Mouse (Mus musculus) naive thymus-derived CD4-positive, alpha-beta T cell, adult 2 months (primary cell): ENCODE measurements at regions not wholly inside any gene's neighbourhood (a gene's known extent, or its start where the extent isn't known, plus 50 kb on each side); places are given as distances from the start of the nearest gene placed in this dataset.
"Not testable (repeated sequence)": the region's sequence is repeated elsewhere in the genome, so short reads cannot be mapped to it uniquely, and the experiment has no call there.

ENCODE experiments used
- DNase-seq: peaks from one replicate; pipeline ENCODE4 v3.0.0-alpha.2; 2011; ENCODE audit warnings: low read depth

DNA sequence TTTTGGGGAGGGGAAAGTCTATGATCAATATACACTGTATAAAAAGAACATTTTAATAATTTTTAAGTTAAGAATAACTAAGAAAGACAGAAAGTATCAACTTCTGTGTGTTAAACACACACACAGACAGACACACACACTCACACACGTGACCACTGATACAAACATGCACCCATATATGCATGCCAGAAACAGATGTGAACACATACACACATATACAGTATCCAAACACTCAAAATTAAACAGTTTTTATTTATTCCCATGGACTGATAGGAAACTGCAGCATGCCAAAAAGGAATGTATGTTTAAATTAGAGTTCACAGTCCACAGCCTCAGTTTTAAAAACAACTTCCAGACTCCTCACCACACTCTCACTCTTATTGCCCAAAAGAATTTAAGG lies 203.4 kb upstream of the Tbl1x start:
- no peak for DNase-seq

- DNase-seq, result peak; percentile 38
Observed at GRCm38 (mm10) chrX:77314384-77314783, 196.4 kb upstream of the Tbl1x start.

GRCm38 (mm10) chrX:77323644-77324043 lies 187.2 kb upstream of the Tbl1x start:
- no peak for DNase-seq

DNA sequence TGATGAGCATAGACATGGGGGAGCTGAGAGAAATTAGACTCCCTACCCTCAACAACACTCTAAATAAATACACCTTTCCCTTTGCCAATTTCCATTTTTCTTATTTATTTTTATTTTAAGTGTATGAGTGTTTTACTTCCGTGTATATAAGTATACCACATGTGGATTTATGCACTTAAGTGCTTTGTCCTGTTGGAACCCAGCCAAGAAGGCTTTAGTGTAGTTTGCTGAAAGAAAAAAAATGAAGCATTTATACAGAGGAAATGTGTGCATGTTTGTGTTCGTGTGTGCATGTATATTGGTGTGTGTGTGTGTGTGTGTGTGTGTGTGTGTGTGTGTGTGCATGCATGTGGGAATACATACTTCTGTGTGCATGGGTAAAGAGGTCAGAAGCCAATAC lies 157.6 kb upstream of the Tbl1x start:
- no peak for DNase-seq

- DNase-seq, result no peak
Observed at GRCm38 (mm10) chrX:77360551-77360950, 150.3 kb upstream of the Tbl1x start.

DNA sequence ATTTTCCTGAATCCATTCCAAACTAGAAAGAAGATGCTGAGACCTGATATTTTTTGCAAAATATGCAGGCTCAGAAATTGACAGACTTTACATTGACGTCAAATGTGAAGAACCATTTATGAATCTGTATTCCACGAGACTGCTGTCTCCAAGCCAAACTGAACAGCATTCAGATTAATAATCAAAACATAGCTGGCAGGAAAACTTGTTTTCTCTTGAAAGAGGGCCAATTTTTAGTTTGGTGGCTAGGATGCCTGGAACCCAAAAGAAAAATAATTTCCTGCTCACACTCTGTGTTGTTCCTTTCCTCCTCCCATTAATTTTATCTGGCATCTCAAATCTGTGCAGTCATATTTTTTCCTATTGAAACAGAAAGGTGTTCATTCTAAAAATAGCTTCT lies 149.7 kb upstream of the Tbl1x start:
- DNase-seq, result no peak

DNA sequence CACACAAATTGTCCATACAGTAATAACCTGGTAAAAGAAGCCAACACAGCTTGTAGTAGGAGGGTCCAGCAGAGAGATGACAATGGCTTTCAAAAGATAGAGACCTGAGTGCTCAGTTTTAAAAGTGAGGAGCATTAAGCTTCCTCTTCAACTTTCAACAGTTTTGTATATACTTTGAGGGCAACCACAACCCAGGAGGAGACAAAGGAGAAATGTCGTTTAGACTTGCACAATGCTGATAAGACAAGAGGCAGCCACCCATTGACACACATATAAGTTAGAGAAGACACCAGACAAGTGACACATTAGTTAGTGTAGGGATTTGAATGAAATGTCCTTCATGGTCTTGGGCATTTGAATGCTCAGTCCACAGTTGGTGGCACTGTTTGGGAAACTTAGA lies 147.2 kb upstream of the Tbl1x start:
- DNase-seq, result no peak

GRCm38 (mm10) chrX:77367351-77367750 lies 143.5 kb upstream of the Tbl1x start:
- DNase-seq, result no peak

DNA sequence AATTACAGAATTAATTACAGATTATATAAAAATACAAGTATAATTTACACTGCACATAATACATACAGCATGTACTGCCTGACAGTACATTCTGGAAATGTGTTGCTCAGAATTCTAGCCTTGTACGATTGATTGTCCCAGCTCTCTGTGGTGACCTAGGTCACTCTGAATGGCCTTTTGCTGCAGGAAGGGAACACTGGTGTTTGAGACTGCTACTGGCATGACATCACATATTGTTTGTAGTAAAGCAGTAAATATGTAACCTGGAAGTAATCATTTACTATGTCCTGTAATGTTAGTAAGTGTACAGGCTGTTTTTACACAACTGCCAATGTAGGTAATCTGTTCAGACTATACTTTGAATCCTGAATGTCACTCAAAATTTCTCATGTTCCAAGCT lies 123.5 kb upstream of the Tbl1x start:
- DNase-seq, result no peak

DNA sequence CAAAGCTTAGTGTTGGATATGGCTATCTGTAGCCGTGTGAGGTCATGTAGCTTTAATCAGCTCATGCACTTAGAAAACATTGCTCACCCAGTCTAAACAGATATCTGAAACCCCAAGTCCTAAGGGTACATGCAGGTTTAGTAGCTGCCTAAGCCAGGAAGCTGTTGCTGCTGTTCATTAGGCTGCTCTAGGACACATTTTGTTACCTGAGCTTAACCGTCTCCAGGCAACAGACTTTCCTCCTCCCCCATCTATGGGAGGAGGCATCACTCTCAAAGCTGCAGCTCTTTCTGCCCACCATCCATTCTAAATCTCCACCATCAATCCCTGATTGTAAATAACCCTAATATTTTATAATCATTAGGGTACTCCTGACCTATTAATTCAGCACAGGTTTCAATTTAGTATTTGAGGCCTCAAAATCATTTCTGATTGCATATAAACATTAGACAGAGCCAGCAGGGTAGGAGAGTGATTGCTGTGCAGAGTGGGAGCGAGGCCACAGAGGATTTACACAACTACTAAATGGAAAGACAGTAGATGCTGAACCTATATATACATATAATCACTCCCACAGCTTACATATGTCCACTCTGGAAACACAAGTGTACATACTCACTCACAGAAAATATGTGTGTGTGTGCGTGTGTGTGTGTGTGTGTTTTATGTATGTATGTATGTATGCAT lies 118.9 kb upstream of the Tbl1x start:
- no peak for DNase-seq

- DNase-seq, result no peak
Observed at GRCm38 (mm10) chrX:77406896-77407295, 103.9 kb upstream of the Tbl1x start.

- DNase-seq, result no peak
Observed at GRCm38 (mm10) chrX:77407925-77408324, 102.9 kb upstream of the Tbl1x start.

DNA sequence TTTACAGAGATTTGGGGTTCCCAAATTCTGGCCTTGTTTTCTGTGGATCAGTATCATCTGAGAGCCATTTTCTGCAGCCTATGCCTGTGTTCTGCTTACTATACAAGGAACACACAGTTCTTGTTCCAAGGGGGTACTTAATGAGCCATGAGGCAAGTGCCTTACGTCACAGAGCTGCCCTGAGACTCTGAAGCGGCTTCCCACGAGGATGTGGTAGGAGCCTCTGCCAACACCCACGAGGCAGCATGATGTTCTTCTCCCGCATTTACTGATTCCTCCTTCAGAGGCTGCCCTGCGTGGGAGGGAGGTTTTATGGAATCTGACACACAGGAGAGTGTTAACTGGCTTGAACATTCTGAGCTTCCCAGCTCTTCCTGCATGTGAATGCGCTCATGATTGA lies 101.4 kb upstream of the Tbl1x start:
- DNase-seq, result no peak

GRCm38 (mm10) chrX:77410812-77411211 lies 100.0 kb upstream of the Tbl1x start:
- DNase-seq, result no peak

GRCm38 (mm10) chrX:77414156-77414555 lies 96.7 kb upstream of the Tbl1x start:
- no peak for DNase-seq

DNA sequence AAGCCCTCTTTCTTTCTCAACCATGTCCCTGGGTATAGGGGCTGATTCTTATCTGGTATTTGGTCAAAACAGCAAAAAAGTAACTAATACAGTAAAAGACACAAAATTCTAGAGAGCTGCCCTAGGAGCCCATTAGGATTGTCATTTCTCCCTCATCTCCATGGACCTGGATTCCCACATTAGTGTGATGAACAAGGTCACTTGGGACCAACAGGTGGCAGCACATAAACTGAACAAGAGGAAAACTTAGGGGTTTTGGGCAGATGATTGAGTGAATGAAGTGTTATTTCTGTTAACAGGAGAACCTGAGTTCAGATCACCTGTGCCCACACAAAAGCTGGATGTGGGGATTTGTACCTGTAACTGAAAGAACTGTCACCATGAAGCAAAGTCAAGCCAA lies 93.0 kb upstream of the Tbl1x start:
- peak; percentile 48 for DNase-seq

GRCm38 (mm10) chrX:77422206-77422605 lies 88.6 kb upstream of the Tbl1x start:
- DNase-seq, result no peak

- DNase-seq, result no peak
Observed at GRCm38 (mm10) chrX:77424792-77425727, 85.8 kb upstream of the Tbl1x start.

- not testable (repeated sequence) for DNase-seq
Observed at GRCm38 (mm10) chrX:77425728-77426102, 85.1 kb upstream of the Tbl1x start.

DNA sequence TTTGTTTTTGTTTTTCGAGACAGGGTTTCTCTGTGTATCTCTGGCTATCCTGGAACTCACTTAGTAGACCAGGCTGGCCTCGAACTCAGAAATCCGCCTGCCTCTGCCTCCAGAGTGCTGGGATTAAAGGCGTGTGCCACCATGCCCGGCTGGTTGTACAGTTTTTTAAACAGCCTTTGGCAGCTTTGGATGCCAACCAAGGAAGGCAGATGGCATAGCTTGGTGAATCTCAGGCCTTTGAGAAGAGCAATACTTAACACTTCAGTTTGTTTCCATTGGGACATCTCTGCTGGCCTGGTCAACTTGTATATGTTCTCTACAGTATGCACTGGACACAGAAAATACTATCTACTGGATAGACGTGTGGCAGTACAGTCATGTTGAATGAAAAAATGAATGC lies 84.0 kb upstream of the Tbl1x start:
- not testable (repeated sequence) for DNase-seq

DNA sequence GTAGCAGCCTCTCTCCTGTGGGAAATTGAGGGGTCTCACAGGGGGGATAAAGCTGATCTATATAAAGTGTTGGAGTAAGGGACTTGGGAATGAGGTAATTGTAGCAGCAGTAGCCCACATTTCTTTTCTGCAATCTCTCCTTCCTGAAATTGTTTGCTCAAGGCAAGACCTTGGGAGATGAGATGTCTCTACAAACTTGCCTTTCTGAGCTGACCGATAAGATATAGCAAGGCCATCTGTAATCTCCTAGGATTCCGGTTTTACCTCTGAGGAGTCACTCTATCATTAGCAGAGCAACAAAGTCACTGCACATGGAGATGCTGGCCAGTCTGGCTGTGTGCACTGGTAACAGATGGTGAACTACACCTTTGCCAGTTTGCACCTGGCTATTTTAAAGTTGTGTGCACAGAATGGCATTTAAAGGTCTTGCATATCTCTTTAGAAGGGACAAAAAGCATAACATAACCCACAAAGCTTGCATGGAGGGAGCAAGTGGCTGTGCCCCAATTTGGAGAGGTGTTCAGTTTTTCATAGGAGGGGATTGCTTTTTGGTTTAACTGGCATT lies 78.7 kb upstream of the Tbl1x start:
- DNase-seq, result no peak

DNA sequence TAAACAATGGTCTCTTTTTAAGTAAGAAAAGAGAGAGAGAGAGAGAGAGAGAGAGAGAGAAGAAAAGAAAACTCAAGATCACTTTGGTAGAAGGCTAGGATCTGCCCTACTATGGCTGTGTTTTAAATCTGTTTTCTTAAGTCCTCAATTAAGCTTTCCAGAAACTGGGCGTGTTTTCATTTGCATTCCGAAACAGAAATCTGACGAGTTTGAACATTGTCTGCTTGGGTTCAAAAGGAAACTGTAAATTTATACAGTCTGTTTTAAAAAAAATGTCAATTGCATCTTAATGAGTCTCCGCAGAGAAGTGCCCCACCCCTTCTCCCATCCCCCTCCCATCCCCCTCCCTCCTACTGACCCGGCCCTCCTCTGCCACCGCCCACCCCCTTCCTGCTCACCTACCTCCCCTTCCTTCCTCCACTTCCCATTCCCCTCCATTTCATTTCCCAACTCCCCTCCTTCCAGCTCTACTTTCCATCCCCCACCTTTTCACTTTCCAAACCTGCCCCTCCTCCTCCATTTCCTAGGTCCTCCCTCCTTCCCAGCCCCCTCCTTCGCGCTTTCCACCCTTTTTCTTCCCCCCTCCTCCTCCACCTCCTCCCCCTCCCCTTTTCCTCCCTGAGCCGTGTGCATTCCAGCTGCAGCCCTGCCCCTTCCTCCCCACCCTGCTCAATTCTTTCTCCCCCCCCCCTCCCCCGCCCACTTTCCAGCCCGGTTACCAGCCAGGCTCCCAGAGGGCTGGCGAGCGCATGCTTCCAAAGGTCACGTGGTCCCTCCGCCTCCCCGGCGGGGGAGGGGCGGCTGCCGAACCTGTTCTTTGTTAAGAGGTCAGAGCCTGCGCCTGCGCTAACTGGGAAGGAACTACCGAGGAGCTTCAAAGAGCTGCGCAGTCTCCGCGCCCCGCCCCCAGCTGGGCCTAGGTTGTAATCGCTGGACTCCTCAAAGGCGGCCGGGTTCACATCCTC lies 77.7 kb upstream of the Tbl1x start:
- DNase-seq, result peak; percentile 93
